7 mouse cellular contexts compared by ENCODE assay signal in the genomic region with DNA sequence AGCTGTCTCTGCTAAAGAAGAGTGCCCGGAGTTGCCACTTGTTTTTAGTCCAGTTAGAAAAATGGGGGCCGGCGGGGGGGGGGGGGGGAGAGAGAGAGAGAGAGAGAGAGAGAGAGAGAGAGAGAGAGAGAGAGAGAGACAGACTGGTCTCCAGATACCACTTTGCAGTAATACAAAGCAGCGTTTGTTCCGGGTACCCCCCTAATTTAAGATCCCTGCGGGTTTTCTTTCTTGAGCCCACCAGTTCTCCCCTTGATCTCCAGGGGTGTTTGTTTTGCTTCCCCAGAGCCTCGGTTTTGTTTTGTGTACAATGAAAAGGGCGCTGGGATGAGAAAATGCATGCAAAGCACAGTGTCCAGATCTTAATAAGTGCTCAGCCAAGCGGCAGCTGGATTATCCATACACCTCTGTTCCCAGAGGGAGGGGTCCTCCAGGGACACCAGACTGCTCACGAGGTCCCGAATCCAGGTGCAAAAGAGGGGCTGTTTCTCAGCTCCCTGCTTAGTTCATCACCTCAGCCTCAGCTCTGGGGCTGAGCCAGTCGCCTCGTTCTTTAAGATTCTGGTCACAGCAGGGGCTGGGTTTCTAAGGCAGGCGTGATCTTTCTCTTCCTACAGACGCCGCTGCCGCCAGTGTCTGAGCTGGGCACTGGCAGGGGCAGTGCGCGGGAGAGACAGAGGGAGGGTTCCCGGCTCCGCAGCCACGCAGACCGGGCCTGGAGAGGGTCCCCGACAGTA. TPM values are rescaled to one million over a fixed set of nuclear protein-coding genes. Genes with fewer than 3 reads are reported as not detected.
A peak's percentile ranks its signal among the peaks of the same experiment; 100 is the strongest.
DNase-seq lines count a peak whose midpoint lies in the region; ATAC-seq and TF ChIP-seq lines count a peak whose summit lies in the region.

Gene Frmpd3, plus strand, starts transcription at position 608 of the 737 bp plus-strand sequence.

- peak; percentile 70 for ATAC-seq in kidney, embryonic 15.5 days (replicated peaks; ENCODE audit: low FRiP score)
- ATAC-seq in forebrain, embryonic 16.5 days, result peak; percentile 89

- H3K9me3 ChIP-seq in kidney, embryonic 15.5 days (replicated peaks), result no peaks in the 10 kb centered on the region
- H3K9me3 ChIP-seq in forebrain, embryonic 16.5 days (ENCODE audit: control insufficient read depth, low read length), result no peaks in the 10 kb centered on the region

- H3K9ac ChIP-seq in kidney, embryonic 15.5 days, result no peak within 1 kb of the TSS
- H3K9ac ChIP-seq in forebrain, embryonic 16.5 days (replicated peaks; ENCODE audit: low read depth, low read length), result peak within 1 kb of the TSS; percentile 57

- H3K27ac ChIP-seq in kidney, embryonic 15.5 days, result no peak within 1 kb of the TSS
- no peak within 1 kb of the TSS for H3K27ac ChIP-seq in forebrain, embryonic 16.5 days (ENCODE audit: low read length)
- no peak within 1 kb of the TSS for H3K27ac ChIP-seq in olfactory bulb, adult 2 months (ENCODE audit: insufficient read depth, low read depth, low read length)

- peaks cover 82% of the 10 kb centered on the region for H3K27me3 ChIP-seq in kidney, embryonic 15.5 days
- peaks cover 7% of the 10 kb centered on the region; the same call in 1 of the 2 replicates for H3K27me3 ChIP-seq in forebrain, embryonic 16.5 days (replicated peaks; ENCODE audit: control insufficient read depth, insufficient read depth, low read length)

- no peak for TF ChIP-seq POLR2A in olfactory bulb, adult 2 months (IDR thresholded peaks at IDR 0.05; ENCODE audit: insufficient read depth, low read depth, low read length)

- intact Hi-C loops in left cerebral cortex, postnatal 14 days (cut with DNase I), result no loop called here

- no peaks in the 10 kb centered on the region for H3K36me3 ChIP-seq in kidney, embryonic 15.5 days
- no peaks in the 10 kb centered on the region for H3K36me3 ChIP-seq in forebrain, embryonic 16.5 days (ENCODE audit: control insufficient read depth, insufficient read depth)

- TF ChIP-seq CTCF in olfactory bulb, adult 2 months (IDR thresholded peaks at IDR 0.05; ENCODE audit: insufficient read depth, low read depth, low read length), result no peak

- peak within 1 kb of the TSS; percentile 39 for H3K4me3 ChIP-seq in kidney, embryonic 15.5 days (replicated peaks)
- H3K4me3 ChIP-seq in forebrain, embryonic 16.5 days (replicated peaks; ENCODE audit: low read length), result peak within 1 kb of the TSS; percentile 46
- H3K4me3 ChIP-seq in olfactory bulb, adult 2 months (ENCODE audit: insufficient read depth, low read depth, low read length), result peak within 1 kb of the TSS; percentile 48

- no peaks in the 10 kb centered on the region for H3K4me1 ChIP-seq in kidney, embryonic 15.5 days
- peaks cover 4% of the 10 kb centered on the region; the same call in 1 of the 2 replicates for H3K4me1 ChIP-seq in forebrain, embryonic 16.5 days (replicated peaks; ENCODE audit: control insufficient read depth, insufficient read depth, low read length)
- H3K4me1 ChIP-seq in olfactory bulb, adult 2 months (ENCODE audit: control insufficient read depth, insufficient read depth, low read length), result peaks cover 6% of the 10 kb centered on the region

- 29% methylated on average over 22 of the region's 24 CpGs for WGBS in kidney, embryonic 15.5 days
- 21% methylated on average over 23 of the region's 24 CpGs for WGBS in forebrain, embryonic 16.5 days
- 19% methylated on average over 24 of the region's 24 CpGs for WGBS in olfactory bulb, adult 2 months

- H3K4me2 ChIP-seq in kidney, embryonic 15.5 days, result peak within 1 kb of the TSS; percentile 80
- H3K4me2 ChIP-seq in forebrain, embryonic 16.5 days (ENCODE audit: low read length), result peak within 1 kb of the TSS; percentile 70

- DNase-seq in kidney, adult 18-20 months, result no peak
- DNase-seq in embryo, embryonic 10.5 days (ENCODE audit: low spot score), result peak; percentile 48
- peak; percentile 2 for DNase-seq in left cerebral cortex, postnatal 14 days (ENCODE audit: low spot score in 2 of 2)
- no peak for DNase-seq in gastrocnemius, adult 8-10 months (ENCODE audit: low spot score in 2 of 2)

RNA-seq across cellular contexts. Expression of gene Frmpd3, which starts in this region (rescaled TPM):
- 0.06 and 0.09 TPM in 2 replicates for polyA plus RNA-seq in kidney, embryonic 15.5 days (2015; fragmentation: Nextera tagmentation; extraction: Ambion mirVana)
- polyA plus RNA-seq in forebrain, embryonic 16.5 days (2015; fragmentation: Nextera tagmentation; extraction: Ambion mirVana), result 0.53 and 1.7 TPM in 2 replicates
- total RNA-seq in left cerebral cortex, postnatal 14 days (2021), result 10 to 100 TPM; 25.7 to 27.2 TPM
- polyA plus RNA-seq in olfactory bulb, adult 2 months (2012; ENCODE audit: insufficient read depth, insufficient read length, low replicate concordance, missing spikeins), result not detected in 2 replicates
- total RNA-seq in gastrocnemius, adult 8-10 months (2022), result not detected

Comparison
In these comparisons a context has a peak if more than half of its experiments do, and no peak if none do; other contexts are left out.
1. RNA of gene Frmpd3 (total RNA-seq): 25.7 to 27.2 TPM in left cerebral cortex, postnatal 14 days; not detected in gastrocnemius, adult 8-10 months; every median in the first group is over 10 times any median in the second.
2. Peak in ATAC-seq, H3K4me3 ChIP-seq and H3K4me2 ChIP-seq in kidney, embryonic 15.5 days; RNA of the gene not detected or under 1 TPM.
3. DNase-seq: peak in embryo, embryonic 10.5 days (single experiment) and left cerebral cortex, postnatal 14 days (2 of 2); none in kidney, adult 18-20 months (single experiment) and gastrocnemius, adult 8-10 months (0 of 2).
4. Peak in every context shown above with its lines, with median percentiles within 50 percentile points of each other: H3K4me3 ChIP-seq.